Mouse (Mus musculus): Measurements from ENCODE around the gene Ghr.

Ghr gene

DNA sequence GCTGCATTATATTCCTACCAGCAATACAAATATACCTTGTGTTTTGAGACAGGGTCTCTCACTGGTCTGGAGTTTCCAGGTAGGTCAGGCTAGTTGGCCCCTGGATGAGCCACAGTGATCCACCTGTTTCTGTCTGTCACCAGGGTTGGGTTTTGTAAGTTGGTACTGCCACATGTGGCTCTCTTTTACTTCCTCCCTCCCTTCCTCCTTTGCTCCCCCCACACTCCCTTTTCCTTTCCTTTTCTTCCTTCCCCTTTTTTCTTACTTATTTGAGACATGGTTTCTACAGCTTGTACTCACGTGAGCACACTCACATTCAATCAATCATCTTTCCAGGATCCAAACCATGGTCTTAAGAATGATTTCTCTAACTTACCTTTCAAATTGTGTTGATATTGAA, 289.8 kb downstream of the Ghr start:
- DNase-seq (ENCODE audit: low spot score) = no peak

DNA sequence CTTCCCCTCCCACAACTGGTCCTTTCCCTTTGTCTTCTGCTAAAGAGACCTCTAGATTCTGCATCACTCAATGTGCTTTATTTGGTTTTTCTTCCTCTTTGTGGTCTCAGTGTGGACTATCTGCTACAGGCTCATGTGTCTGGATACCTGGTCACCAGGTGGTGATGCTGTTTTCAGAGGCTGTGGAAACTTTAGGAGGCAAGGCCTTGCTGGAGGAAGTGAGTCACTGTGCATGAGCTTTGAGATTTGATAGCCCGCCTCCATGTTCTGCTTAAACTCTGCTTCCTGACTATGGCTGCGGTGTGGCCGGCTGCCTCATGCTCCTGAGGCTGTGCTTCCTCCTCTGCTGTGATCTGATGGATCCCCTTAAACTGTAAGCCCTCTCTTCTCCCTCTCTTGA, 292.9 kb downstream of the Ghr start:
- no peak for DNase-seq (ENCODE audit: low spot score)

DNA sequence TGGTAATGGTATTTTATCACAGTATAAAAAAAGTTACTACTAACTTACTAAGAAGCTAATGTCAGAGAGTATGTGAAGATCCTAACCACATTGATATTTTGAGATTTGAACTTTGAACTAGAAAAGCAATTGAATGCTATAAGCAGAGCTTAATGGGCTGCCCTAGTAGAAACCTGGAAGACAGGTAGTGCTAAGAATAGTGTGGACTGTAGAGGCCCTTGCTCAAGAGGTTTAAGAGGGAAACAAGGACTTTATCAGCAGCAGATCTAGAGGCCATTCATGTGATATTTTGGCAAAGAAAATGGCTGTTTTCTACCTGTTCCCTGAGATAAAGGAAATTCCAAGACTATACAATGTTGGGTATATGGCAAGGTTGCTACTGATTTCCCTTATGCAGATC, 297.3 kb downstream of the Ghr start:
- no peak for DNase-seq (ENCODE audit: low spot score)

DNA sequence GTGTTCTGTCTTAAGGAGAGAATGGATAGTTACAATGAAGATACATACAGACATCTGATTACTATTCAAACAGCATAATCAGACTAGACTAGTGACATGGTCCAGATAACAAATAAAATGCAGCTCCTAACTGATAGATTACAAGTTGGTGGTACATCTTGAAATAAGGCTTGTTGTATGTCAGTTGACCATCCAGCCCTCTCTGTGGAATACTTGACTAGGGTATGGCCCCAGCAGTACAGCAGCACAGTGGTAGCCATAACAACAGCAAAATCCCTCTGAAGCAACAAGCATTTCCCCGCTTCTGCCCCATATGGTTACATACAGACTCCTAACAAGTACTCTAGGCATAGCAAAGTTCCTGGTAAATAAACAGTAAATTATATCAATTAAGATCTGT, 301.6 kb downstream of the Ghr start:
- no peak for DNase-seq (ENCODE audit: low spot score)

DNA sequence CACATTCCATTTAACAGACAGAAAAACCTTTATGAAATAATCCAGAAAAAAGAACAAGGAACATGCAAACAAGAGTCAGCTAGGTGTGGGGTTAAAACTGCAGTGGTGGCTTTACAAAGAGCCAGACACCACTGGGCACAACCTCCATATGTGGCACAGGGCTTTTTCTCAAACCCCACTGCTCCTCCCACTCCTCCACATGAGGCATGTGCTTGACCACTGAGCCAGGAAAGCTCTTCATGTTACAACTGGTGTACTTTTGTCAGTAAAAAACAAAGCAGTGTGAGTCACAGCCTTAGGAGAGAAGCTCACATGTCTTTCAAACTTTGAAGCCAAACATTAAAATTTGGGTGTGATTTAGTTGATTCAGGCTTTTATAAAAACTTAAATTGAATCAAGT, 302.1 kb downstream of the Ghr start:
- DNase-seq (ENCODE audit: low spot score) = no peak

DNA sequence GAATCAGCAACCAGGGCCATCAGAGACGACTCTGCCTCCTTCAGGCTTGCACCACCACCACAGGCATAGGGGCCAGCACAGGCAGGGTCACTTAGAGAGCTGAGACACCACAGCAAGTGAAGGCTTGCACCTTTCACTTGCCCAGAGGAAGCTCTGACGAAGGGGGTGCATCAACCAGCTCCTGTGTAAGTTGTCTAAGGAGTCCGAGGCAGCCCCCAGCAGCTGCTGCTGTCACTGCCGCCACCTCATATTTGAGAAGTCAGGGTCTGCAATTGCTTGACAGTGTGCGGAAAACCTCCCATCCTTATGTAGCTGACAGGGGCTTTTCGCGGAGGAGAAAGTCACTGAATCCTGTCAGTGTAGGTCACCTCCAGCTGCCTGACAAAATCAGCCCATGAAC, 304.1 kb downstream of the Ghr start:
- DNase-seq (ENCODE audit: low spot score) = no peak

DNA sequence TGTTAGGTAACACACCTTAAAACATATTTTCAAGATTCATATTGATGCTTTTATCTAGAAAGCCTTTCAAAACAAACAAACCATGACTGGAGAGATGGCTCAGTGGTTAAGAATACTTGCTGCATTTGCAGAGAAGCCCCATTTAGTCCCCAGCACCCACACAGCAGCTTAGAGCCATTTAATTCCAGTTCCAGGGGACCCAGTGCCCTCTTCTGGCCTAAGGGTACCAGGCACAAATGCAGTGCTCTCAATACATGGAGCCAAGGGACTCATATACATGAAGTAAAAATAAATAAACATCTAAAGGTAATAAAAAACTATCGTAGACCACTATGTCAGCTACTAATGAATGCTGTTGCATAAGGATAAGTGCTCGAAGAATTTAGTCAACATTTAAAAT, 305.9 kb downstream of the Ghr start:
- DNase-seq (ENCODE audit: low spot score) = no peak

DNA sequence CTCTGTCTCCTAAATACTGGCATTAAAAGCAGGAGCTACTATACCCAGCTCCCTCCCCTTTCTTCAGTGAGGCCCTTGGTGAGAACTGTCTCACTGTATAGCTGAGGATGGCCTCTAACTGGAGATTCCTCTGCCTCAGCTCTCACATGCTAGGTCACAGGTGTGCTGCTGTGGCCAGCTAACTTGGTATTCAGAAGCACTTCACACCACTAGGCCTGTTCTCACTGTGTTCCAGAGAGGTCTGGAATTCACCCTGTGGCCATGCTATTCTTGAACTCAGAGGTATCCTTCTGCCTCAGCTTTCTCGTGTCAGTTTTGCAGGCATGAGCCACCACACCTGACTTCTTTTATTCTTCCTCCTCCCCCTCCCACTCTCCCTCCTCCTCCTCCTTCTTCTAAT, 310.1 kb downstream of the Ghr start:
- DNase-seq (ENCODE audit: low spot score) = no peak

DNA sequence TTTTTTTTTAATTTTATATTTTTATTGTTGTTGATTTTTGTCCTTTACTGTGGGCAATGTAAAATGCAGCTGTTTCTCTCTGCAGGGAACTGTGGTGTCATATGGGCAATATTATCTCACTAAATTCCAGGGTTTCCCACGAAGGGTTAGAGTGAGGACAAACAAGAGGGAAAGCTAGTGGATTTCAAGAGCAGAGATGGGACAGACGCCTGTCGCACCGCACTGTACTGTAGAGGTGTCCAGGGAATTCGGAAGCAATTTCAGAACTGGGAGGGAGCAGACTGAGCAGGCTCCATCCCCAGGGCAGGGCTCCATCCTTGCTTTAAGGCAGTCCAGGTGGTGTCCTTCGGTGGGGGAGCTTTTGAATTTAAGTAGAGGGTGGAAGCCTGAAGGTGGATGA, 312.1 kb downstream of the Ghr start:
- no peak for DNase-seq (ENCODE audit: low spot score)

DNA sequence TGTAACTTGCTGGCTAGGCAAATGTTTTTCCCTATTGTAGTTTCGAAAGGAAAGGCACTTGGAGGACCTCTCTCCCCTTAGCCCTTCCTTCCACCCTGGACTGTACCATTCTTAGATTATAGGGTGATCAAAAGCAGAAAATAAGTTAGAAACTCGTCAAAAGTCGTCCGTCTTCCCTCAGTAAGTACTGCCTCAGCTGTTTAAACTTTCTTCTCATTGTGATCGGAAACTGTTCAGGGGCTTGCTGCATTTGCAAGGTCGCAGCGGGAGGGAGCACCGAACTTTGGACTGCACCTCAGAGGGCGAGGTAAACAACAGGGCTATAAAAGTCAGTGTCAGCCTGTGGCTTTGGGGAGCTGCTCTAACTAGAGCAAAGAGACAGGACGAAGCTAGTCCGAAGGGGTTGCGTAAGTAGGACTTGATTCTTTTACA, 312.6 kb downstream of the Ghr start:
- peak; percentile 69 for DNase-seq (ENCODE audit: low spot score)

DNA sequence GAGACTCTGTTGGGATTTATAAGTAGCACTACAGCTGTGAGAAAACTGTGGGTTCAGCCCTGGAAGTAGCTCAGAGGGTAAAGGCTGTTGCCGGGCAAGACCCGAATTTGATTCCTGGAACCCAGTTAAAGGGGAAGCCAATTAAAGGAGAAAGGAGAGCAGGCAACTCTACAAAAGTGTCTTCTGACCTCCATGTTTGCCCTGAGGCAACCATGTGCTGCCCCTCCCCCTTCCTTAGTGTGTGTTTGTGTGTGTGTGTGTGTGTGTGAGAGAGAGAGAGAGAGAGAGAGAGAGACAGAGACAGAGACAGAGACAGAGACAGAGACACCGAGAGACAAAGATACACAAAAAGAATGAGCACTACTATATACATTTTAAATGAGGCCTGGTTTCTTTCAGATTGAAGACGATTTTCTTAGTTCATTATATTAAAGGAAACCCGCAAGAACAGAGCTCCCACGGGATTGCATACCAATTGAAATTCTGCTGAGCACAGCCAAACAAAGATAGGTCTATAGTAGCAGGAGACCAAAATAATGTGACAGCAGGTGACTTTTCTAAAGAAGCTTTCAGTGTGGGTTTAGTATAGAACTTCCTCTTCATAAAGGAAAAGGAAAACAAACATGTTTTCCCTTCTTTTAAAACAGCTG, 313.2 kb downstream of the Ghr start:
- DNase-seq (ENCODE audit: low spot score) = no peak

DNA sequence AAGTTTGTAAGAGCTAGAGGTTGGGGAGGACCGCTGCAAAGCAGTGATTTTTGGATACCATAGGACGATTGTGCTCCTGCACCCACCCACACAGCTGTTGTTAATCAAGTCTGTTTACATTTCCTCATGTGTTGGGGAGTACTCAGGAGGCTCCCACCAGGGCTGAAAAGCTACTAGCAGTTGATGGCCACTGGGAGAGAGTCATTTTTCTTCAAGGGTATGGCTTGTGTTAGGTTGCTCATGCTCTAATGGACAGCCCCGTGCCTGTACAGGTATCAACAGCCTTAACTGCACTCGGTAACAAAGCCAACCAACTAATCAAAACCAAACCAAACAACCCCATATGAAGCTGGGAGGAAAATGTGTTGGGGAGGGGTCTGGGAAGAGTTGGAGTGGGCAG, 313.8 kb downstream of the Ghr start:
- DNase-seq (ENCODE audit: low spot score) = no peak

DNA sequence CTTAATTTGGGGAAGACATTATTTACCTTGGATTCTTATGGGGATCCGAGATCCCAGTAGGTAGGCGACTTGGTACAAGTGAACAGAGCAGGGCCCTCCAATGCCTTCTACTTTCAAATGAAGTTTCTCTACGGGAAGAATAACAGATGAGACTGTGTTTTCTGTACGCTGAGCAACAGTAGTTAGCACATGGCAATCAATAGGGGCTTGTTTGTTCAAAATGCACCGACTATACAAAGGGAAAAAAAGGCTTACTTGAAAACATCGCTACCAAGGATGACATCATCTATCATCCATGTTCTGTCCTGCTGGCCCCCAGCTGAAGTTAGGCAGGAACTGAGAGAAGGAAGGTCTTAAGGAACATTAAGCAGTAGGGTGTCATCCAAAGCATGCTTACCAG, 315.0 kb downstream of the Ghr start, which contains the start of gene Selenop:
Gene Selenop (plus strand): TSS at position 301 of the 400 bp plus-strand sequence.
- DNase-seq (ENCODE audit: low spot score) = no peak
